Mouse (Mus musculus) cortical plate, adult 2 months (tissue): ENCODE data around the gene Mrpl27.

Experiments
- CTCF ChIP-seq: fragments of 200-500 bp; IDR thresholded peaks from 2 replicates; pipeline ENCODE4 v1.5.1; 2011; ENCODE audit warnings: mild to moderate bottlenecking, control low read depth, low read length; ENCODE audit not compliant: insufficient read depth; ENCODE audit errors: extremely low read depth
- POLR2A ChIP-seq: fragments of 200-500 bp; IDR thresholded peaks from 2 replicates; pipeline ENCODE4 v1.6.1; 2011; ENCODE audit warnings: mild to moderate bottlenecking, low read length, control low read depth; ENCODE audit not compliant: insufficient read depth; ENCODE audit errors: extremely low read depth

GRCm38 (mm10) chr11:94676754-94677606, 23.4 kb downstream of the Mrpl27 start, which contains the start of gene Xylt2:
- TF ChIP-seq CTCF (no peak), POLR2A (peak; percentile 50)
